Mouse (Mus musculus): ENCODE results near the gene 1700061G19Rik. TPM values are rescaled to one million over a fixed set of nuclear protein-coding genes. Genes with fewer than 3 reads are reported as not detected.

Gene 1700061G19Rik
- total RNA-seq, 4 experiments from 2014 or later, result 0.20 to 0.35 (median 0.27) TPM; not detected in 1

DNA sequence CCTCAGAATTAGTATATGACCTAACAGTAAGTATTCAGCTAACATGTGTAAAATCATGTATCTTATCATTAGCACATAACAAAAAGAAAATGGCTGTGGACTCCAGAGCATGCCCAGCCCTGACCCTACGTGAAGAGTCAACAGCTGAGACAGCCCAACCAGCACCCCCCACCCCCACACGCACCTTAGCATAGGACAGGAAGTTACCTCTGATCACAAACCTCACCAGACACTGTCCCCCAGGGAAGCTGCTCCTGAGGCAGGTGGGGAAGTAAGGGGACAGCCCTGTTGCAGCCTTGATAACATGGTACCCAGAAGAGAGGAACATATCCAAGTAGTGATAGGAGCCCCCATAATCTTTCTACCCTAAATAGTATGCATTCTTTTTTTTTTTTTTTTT lies 50.7 kb downstream of the 1700061G19Rik start:
- no peak for DNase-seq (ENCODE audit: low spot score in 2 of 2)

DNA sequence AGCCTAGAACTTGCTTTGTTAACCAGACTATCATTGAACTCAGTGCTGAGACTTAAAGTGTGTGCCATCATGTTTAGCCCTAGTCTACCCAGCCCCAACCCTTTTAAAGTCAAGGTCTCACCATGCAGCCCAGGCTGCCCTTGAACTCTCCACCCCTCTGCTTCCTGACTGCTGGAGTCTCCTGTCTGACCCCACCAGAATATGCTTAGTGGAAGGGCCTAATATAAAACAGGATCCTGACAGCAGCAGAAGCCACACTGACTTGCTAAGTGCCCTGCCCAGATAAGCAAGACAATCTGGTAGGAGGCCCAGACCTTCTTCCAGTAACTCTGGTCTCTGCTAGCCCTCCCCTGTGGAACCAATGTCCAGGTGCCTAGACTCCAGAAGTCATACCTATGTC lies 53.8 kb downstream of the 1700061G19Rik start:
- no peak for DNase-seq (ENCODE audit: low spot score in 2 of 2)

DNA sequence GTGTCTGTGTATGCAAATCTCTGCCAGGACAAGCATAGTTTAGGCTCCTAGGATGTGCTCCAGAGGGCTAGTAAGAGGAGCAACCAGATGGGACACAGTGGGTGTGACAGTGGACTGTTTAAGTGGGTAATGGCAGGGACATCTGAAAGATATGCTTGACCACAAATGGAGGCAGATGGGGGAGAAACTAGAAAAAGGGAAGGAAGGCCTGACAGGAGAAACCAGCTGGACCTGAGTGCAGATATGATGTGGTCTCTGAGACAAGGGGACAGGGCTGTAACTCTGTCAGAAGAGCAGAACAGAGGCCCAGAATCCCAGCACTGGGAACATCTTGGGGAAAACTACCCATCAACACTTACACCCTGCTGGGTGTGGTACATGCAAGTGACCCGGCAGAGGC lies 54.3 kb downstream of the 1700061G19Rik start:
- DNase-seq (ENCODE audit: low spot score in 2 of 2), result no peak

DNA sequence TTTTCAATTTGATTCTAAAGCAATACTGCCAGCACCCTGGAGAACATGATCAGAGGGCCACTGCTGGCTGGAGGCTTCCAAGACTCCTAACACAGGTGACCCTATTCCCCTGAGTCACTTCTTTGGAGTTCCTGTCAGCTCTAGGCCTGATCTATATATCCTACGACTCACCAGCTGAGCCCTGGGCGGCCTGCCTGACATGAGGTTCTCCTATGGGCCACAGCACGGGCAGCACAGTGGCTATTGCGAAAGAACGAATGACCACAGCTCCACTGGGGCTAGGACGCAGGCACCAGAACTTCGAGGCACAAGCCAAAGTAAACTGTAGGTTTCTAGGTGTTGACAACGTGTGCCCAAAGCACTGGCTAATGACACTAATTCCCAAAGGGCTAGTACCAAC lies 54.7 kb downstream of the 1700061G19Rik start:
- no peak for DNase-seq (ENCODE audit: low spot score in 2 of 2)

DNA sequence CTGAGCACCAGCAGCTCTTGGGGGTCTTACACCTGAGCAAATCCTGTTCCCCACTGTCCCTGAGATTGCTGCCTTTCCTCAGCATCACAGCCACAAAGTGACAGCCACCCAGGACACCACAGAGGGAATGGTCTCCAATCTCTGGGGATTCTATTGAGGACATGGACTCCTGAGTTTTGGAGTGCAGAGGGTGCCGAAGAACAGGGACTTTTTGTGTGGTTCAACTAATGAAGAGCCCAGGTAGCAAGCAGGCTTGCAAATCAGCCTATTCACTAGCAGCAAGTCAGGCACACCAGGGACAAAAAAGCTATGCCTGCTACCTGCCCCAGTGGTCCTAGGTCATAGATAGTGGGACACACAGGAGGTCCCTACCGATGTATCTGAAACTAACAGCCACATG lies 58.1 kb downstream of the 1700061G19Rik start:
- DNase-seq (ENCODE audit: low spot score in 2 of 2), result no peak

DNA sequence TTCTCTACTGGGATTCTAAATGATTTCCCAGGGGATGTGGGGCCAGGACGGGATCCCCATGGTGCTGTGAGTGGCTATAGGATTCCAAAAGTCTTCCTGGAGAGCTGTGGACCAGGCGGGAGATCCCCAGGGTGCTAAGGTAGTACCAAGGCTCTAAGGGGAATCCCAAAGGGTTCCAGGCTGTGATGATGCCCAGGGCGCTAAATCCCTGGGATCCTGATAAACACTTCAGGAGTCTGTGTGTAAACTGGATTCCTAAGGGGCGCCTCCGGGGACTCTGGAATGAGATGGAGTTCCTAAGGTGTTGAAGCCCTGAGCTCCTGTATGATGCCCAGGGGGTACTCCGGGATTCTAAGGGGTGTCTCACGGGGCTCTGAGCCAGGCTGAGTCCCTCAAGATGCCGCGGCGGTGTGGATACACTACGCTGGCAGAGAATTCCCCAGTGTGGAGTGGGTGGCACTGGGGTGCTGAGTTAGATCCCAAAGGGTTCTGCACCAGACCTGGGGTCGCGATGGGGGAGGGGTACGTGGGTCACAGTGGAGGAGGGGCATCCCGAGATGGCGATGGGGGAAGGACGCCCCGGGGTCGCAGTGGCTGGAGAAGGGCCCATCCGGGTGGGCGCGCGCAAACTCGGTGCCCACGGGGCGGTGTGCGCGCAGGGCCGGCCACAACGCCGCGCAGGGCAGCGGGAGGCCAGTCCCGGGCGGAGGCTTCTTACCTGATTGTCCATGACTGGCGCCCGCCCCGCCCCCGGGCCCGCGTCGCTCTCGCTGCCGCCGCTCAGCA lies 59.5 kb downstream of the 1700061G19Rik start:
- DNase-seq (ENCODE audit: low spot score in 2 of 2), result peak in 1 of 2 experiments; percentile 19

DNA sequence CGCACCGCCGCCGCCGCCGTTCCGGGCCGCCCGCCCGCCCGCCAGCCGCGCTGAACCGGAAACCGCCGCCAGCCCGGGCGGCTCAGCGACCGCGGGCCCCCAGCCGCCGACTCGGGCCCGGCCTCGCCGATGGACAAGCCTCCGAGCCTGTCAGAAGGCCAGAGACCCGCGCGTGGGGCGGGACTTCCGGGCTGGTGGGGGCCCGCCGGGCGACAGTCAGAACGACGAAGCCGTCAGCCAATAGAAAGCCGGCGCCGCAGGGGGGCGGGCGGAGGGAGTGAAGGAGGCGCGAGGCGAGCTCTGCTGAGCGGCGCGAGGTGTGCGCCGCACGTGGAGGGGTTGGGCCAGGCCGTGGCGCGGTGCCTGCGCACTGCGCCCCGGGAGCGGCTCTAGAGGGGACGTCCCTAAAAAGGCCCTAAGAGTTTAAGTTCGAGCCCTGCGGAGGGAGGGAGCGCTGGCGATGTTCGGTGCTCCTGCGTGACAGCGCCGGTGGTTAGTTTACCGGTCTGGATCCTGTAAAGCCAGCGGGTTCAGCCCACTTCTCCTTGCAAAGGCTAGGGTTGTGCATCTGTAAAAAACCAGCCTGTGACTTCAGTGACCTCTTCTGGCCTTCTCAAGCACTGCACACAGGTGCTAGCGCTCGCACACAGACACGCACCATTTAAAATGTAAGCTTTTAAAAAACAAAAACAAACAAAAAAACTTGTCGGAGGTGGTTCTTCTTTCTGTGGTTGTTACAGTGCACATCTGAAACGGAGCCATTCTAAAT lies 60.3 kb downstream of the 1700061G19Rik start, which contains the start of gene Mllt1:
Mllt1 (minus strand) TSS at position 53 of the 769 bp plus-strand sequence.
- peak; percentile 95 to 98 for DNase-seq (ENCODE audit: low spot score in 2 of 2)

DNA sequence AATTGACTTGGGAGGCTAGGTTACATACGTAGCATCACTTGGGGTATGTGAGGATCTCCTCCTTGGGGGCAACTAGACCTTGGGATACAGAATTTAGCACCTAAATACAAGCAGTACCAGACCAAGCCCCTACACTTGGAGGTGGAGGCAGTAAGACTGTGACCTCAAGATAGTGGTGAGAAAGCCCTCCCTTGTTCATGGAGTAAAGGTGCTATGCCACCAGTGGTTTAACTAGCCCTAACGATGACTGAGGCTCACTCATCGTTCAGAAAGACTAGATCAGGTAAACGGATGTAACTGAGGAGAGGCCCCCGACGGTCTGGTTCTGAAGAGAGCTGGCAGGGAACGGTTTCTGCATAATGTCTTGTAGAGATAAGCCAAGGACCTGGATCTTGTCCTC lies 61.5 kb downstream of the 1700061G19Rik start:
- DNase-seq (ENCODE audit: low spot score in 2 of 2), result no peak

Other genes with a start within 250 kb of the 1700061G19Rik start
- gene Lonp1, start 248.6 kb upstream of the 1700061G19Rik start, total RNA-seq (2022), result 10 to 100 TPM; 56.0 to 64.2 (median 59.3) TPM
- 1 to 10 TPM in 2 of 4 experiments, under 1 TPM in 2; 0.48 to 1.8 (median 1.2) TPM for gene Catsperd, start 247.3 kb upstream of the 1700061G19Rik start, total RNA-seq (2022)
- gene Ranbp3, start 202.2 kb upstream of the 1700061G19Rik start, total RNA-seq (2022), result 10 to 100 TPM; 89.0 to 93.5 (median 93.0) TPM
- 100 to 1,000 TPM; 161 to 224 (median 198) TPM for gene Ndufa11, start 157.7 kb upstream of the 1700061G19Rik start, total RNA-seq (2022)
- 10 to 100 TPM; 10.3 to 15.4 (median 12.5) TPM for gene Vmac, start 157.5 kb upstream of the 1700061G19Rik start, total RNA-seq (2022)
- 1 to 10 TPM; 2.3 to 3.3 (median 2.6) TPM for gene Nrtn, start 117.9 kb upstream of the 1700061G19Rik start, total RNA-seq (2022)
- gene Dus3l, start 110.7 kb upstream of the 1700061G19Rik start, total RNA-seq (2022), result 10 to 100 TPM; 65.0 to 75.5 (median 71.4) TPM
- gene Prr22, start 105.2 kb upstream of the 1700061G19Rik start, total RNA-seq (2022), result 1 to 10 TPM in 3 of 4 experiments, under 1 TPM in 1; 0.68 to 1.8 (median 1.6) TPM
- 1 to 10 TPM; 4.3 to 6.0 (median 5.0) TPM for gene Rfx2, start 44.5 kb upstream of the 1700061G19Rik start, total RNA-seq (2022)
- not detected for gene Acsbg2, start 1.0 kb upstream of the 1700061G19Rik start, total RNA-seq (2022)
- 10 to 100 TPM; 73.9 to 92.9 (median 80.6) TPM for gene Mllt1, start 59.9 kb downstream of the 1700061G19Rik start, total RNA-seq (2022)
- gene Acer1, start 106.6 kb downstream of the 1700061G19Rik start, total RNA-seq (2022), result not detected
- 10 to 100 TPM; 60.9 to 70.6 (median 66.6) TPM for gene Clpp, start 114.8 kb downstream of the 1700061G19Rik start, total RNA-seq (2022)
- gene Alkbh7, start 121.9 kb downstream of the 1700061G19Rik start, total RNA-seq (2022), result 10 to 100 TPM; 24.3 to 29.5 (median 25.4) TPM
- gene Pspn, start 124.5 kb downstream of the 1700061G19Rik start, total RNA-seq (2022), result under 1 TPM in 1 of 4 experiments, not detected in 3; 0.82 TPM
- gene Gtf2f1, start 135.8 kb downstream of the 1700061G19Rik start, total RNA-seq (2022), result 10 to 100 TPM; 57.0 to 64.0 (median 61.5) TPM
- gene Gm17949, start 136.0 kb downstream of the 1700061G19Rik start, total RNA-seq (2022), result under 1 TPM in 2 of 4 experiments, not detected in 2; 0.45 to 0.57 TPM
- 100 to 1,000 TPM; 105 to 118 (median 111) TPM for gene Khsrp, start 156.0 kb downstream of the 1700061G19Rik start, total RNA-seq (2022)
- gene Slc25a41, start 166.2 kb downstream of the 1700061G19Rik start, total RNA-seq (2022), result not detected
- gene Crb3, start 183.6 kb downstream of the 1700061G19Rik start, total RNA-seq (2022), result 1 to 10 TPM in 2 of 4 experiments, under 1 TPM in 2; 0.70 to 2.1 (median 1.4) TPM
- 100 to 1,000 TPM; 352 to 366 (median 355) TPM for gene Slc25a23, start 184.4 kb downstream of the 1700061G19Rik start, total RNA-seq (2022)
- gene Dennd1c, start 203.0 kb downstream of the 1700061G19Rik start, total RNA-seq (2022), result 1 to 10 TPM; 1.1 to 4.4 (median 3.0) TPM
- gene Tubb4a, start 212.3 kb downstream of the 1700061G19Rik start, total RNA-seq (2022), result 100 to 1,000 TPM; 500 to 601 (median 567) TPM
- 1 to 10 TPM in 3 of 4 experiments, under 1 TPM in 1; 0.49 to 1.3 (median 1.1) TPM for gene Tnfsf9, start 229.8 kb downstream of the 1700061G19Rik start, total RNA-seq (2022)

Data from layer of hippocampus, adult 8-10 months (tissue).